Mouse (Mus musculus): ENCODE data around the gene Ppp1cb.

GRCm38 (mm10) chr5:32424464-32424863 is 34.2 kb upstream of the Ppp1cb start:
- TF ChIP-seq CTCF (IDR thresholded peaks at IDR 0.05; ENCODE audit: extremely low read depth, insufficient read length, insufficient replicate concordance, low read depth, low read length) (no peak), POLR2A (IDR thresholded peaks at IDR 0.05; ENCODE audit: low read depth, low read length) (no peak)
